Mouse (Mus musculus): ENCODE measurements at regions not wholly inside any gene's neighbourhood (a gene's known extent, or its start where the extent isn't known, plus 50 kb on each side); places are given as distances from the start of the nearest gene placed in this dataset.
A peak's percentile ranks its signal among the peaks of the same experiment; 100 is the strongest.
"Not testable (repeated sequence)": the region's sequence is repeated elsewhere in the genome, so short reads cannot be mapped to it uniquely, and the experiment has no call there.

GRCm38 (mm10) chr3:117116210-117116609 is 147.4 kb upstream of the Palmd start:
- DNase-seq (ENCODE audit: low read depth, low spot score): no peak

- DNase-seq (ENCODE audit: low read depth, low spot score): no peak
These were observed 144.0 kb upstream of the Palmd start for GRCm38 (mm10) chr3:117112766-117113165.

- no peak for DNase-seq (ENCODE audit: low read depth, low spot score)
These were observed 143.5 kb upstream of the Palmd start for GRCm38 (mm10) chr3:117112304-117112703.

GRCm38 (mm10) chr3:117108966-117109700 is 140.3 kb upstream of the Palmd start:
- DNase-seq (ENCODE audit: low read depth, low spot score): no peak

- DNase-seq (ENCODE audit: low read depth, low spot score): no peak
These were observed 139.2 kb upstream of the Palmd start for GRCm38 (mm10) chr3:117107986-117108385.

GRCm38 (mm10) chr3:117107378-117107777 is 138.6 kb upstream of the Palmd start:
- DNase-seq (ENCODE audit: low read depth, low spot score): no peak

GRCm38 (mm10) chr3:117087646-117088045 is 118.9 kb upstream of the Palmd start:
- no peak for DNase-seq (ENCODE audit: low read depth, low spot score)

- DNase-seq (ENCODE audit: low read depth, low spot score): no peak
These were observed 107.9 kb upstream of the Palmd start for GRCm38 (mm10) chr3:117076734-117077133.

- DNase-seq (ENCODE audit: low read depth, low spot score): no peak
These were observed 104.6 kb upstream of the Palmd start for GRCm38 (mm10) chr3:117073399-117073798.

GRCm38 (mm10) chr3:117072998-117073397 is 104.2 kb upstream of the Palmd start:
- no peak for DNase-seq (ENCODE audit: low read depth, low spot score)

- no peak for DNase-seq (ENCODE audit: low read depth, low spot score)
These were observed 103.1 kb upstream of the Palmd start for GRCm38 (mm10) chr3:117071851-117072250.

- DNase-seq (ENCODE audit: low read depth, low spot score): peak; percentile 51
These were observed 98.8 kb upstream of the Palmd start for GRCm38 (mm10) chr3:117067470-117068053.

GRCm38 (mm10) chr3:117065904-117066303 is 97.1 kb upstream of the Palmd start:
- no peak for DNase-seq (ENCODE audit: low read depth, low spot score)

- peak; percentile 58 for DNase-seq (ENCODE audit: low read depth, low spot score)
These were observed 93.0 kb upstream of the Palmd start for GRCm38 (mm10) chr3:117061831-117062230.

GRCm38 (mm10) chr3:117061182-117061581 is 92.4 kb upstream of the Palmd start:
- DNase-seq (ENCODE audit: low read depth, low spot score): no peak

- not testable (repeated sequence) for DNase-seq (ENCODE audit: low read depth, low spot score)
These were observed 85.9 kb upstream of the Palmd start for GRCm38 (mm10) chr3:117054711-117055110.

GRCm38 (mm10) chr3:117051431-117051830 is 82.6 kb upstream of the Palmd start:
- no peak for DNase-seq (ENCODE audit: low read depth, low spot score)

GRCm38 (mm10) chr3:117050909-117051308 is 82.1 kb upstream of the Palmd start:
- no peak for DNase-seq (ENCODE audit: low read depth, low spot score)

GRCm38 (mm10) chr3:117049410-117049809 is 80.6 kb upstream of the Palmd start:
- no peak for DNase-seq (ENCODE audit: low read depth, low spot score)

- DNase-seq (ENCODE audit: low read depth, low spot score): no peak
These were observed 76.0 kb upstream of the Palmd start for GRCm38 (mm10) chr3:117044809-117045208.

GRCm38 (mm10) chr3:117044304-117044703 is 75.5 kb upstream of the Palmd start:
- no peak for DNase-seq (ENCODE audit: low read depth, low spot score)

- no peak for DNase-seq (ENCODE audit: low read depth, low spot score)
These were observed 70.1 kb upstream of the Palmd start for GRCm38 (mm10) chr3:117038928-117039300.

- no peak for DNase-seq (ENCODE audit: low read depth, low spot score)
These were observed 69.6 kb upstream of the Palmd start for GRCm38 (mm10) chr3:117038280-117038927.
